ENCODE assay signal across 8 mouse cellular contexts in genomic region chr5:35894295-35895047, GRCm38 (mm10). TPM values are rescaled to one million over a fixed set of nuclear protein-coding genes. Genes with fewer than 3 reads are reported as not detected.
DNase-seq lines count a peak whose midpoint lies in the region; ATAC-seq and TF ChIP-seq lines count a peak whose summit lies in the region.

No protein-coding gene starts in this region.

- 5% methylated on average over 30 of the region's 30 CpGs for WGBS in embryonic facial prominence, embryonic 15.5 days
- WGBS in midbrain, embryonic 13.5 days = 7% methylated on average over 30 of the region's 30 CpGs

- H3K9ac ChIP-seq in embryonic facial prominence, embryonic 15.5 days = peak overlapping the region; percentile 87
- peak overlapping the region; percentile 98 for H3K9ac ChIP-seq in midbrain, embryonic 13.5 days (replicated peaks)

- no peak for ATAC-seq in embryonic facial prominence, embryonic 15.5 days (ENCODE audit: insufficient number of reproducible peaks, low FRiP score, low TSS enrichment, low read depth)
- ATAC-seq in midbrain, embryonic 13.5 days = 0 out of 2 replicates have a peak, but pooled peaks have one; percentile 0

- no peaks in the 10 kb centered on the region for H3K36me3 ChIP-seq in embryonic facial prominence, embryonic 15.5 days
- no peaks in the 10 kb centered on the region for H3K36me3 ChIP-seq in midbrain, embryonic 13.5 days

- peak overlapping the region; percentile 80 for H3K4me3 ChIP-seq in layer of hippocampus, adult 2 months
- H3K4me3 ChIP-seq in embryonic facial prominence, embryonic 15.5 days (replicated peaks) = peak overlapping the region; percentile 93
- H3K4me3 ChIP-seq in midbrain, embryonic 13.5 days (replicated peaks) = peak overlapping the region; percentile 91

- DNase-seq in layer of hippocampus, adult 2 months (ENCODE audit: low spot score in 2 of 2) = no peak
- DNase-seq in layer of hippocampus, postnatal 10 days (ENCODE audit: low spot score in 2 of 2) = no peak
- peak; percentile 58 to 63 for DNase-seq in heart, postnatal 10 days
- peak; percentile 61 to 74 for DNase-seq in kidney, postnatal 36 days
- DNase-seq in right cerebral cortex, postnatal 14 days = no peak
- DNase-seq in left cerebral cortex, postnatal 25 days (ENCODE audit: low spot score in 2 of 2) = no peak

- H3K4me2 ChIP-seq in embryonic facial prominence, embryonic 15.5 days (replicated peaks) = peak overlapping the region; percentile 87
- peak overlapping the region; percentile 97 for H3K4me2 ChIP-seq in midbrain, embryonic 13.5 days (replicated peaks)

- intact Hi-C loops in heart, postnatal 10 days (cut with DNase I) = loop anchor here (2.0 kb wide), 2 partner anchors 28 to 52 kb away; no protein-coding TSS in a partner anchor
- intact Hi-C loops in left cerebral cortex, postnatal 25 days (cut with DNase I) = loop anchor here (5.0 kb wide), 1 partner anchor 48 kb away; no protein-coding TSS in a partner anchor

- no peaks in the 10 kb centered on the region for H3K9me3 ChIP-seq in embryonic facial prominence, embryonic 15.5 days (replicated peaks)
- no peaks in the 10 kb centered on the region for H3K9me3 ChIP-seq in midbrain, embryonic 13.5 days

- H3K4me1 ChIP-seq in embryonic facial prominence, embryonic 15.5 days = peaks cover 49% of the 10 kb centered on the region
- H3K4me1 ChIP-seq in midbrain, embryonic 13.5 days (replicated peaks) = peaks cover 53% of the 10 kb centered on the region

- no peak for TF ChIP-seq CTCF in layer of hippocampus, adult 2 months (conservative IDR thresholded peaks at IDR 0.05)

- peak overlapping the region; percentile 85; the same call in 1 of the 2 replicates for H3K27ac ChIP-seq in layer of hippocampus, adult 2 months
- peak overlapping the region; percentile 81 for H3K27ac ChIP-seq in embryonic facial prominence, embryonic 15.5 days (replicated peaks)
- peak overlapping the region; percentile 89 for H3K27ac ChIP-seq in midbrain, embryonic 13.5 days

- 0 out of 2 replicates have a peak, but pooled peaks cover 3% of the 10 kb centered on the region for H3K27me3 ChIP-seq in embryonic facial prominence, embryonic 15.5 days
- no peaks in the 10 kb centered on the region for H3K27me3 ChIP-seq in midbrain, embryonic 13.5 days

RNA-seq across cellular contexts. Expression of gene Afap1, which starts 1.4 kb away (rescaled TPM):
- 10 to 100 TPM; 25.9 to 30.4 TPM for total RNA-seq in layer of hippocampus, adult 2 months (2021)
- total RNA-seq in layer of hippocampus, postnatal 10 days (2021) = 100 to 1,000 TPM; 100 to 113 TPM
- 24.6 and 25.6 TPM in 2 replicates for polyA plus RNA-seq in embryonic facial prominence, embryonic 15.5 days (2015; fragmentation: Nextera tagmentation; extraction: Ambion mirVana)
- 10 to 100 TPM; 37.9 to 42.9 TPM for total RNA-seq in heart, postnatal 10 days (2021)
- polyA plus RNA-seq in midbrain, embryonic 13.5 days (2015; fragmentation: Nextera tagmentation; extraction: Ambion mirVana) = 68.7 and 73.0 TPM in 2 replicates
- 10 to 100 TPM; 30.3 to 31.1 TPM for total RNA-seq in left cerebral cortex, postnatal 25 days (2021)

Comparison
In these comparisons a context has a peak if more than half of its experiments do, and no peak if none do; other contexts are left out.
1. DNase-seq: peak in heart, postnatal 10 days (2 of 2) and kidney, postnatal 36 days (2 of 2); none in layer of hippocampus, adult 2 months (0 of 2), layer of hippocampus, postnatal 10 days (0 of 2), right cerebral cortex, postnatal 14 days (single experiment) and left cerebral cortex, postnatal 25 days (0 of 2).
2. Peak in every context shown above with its lines, with median percentiles within 50 percentile points of each other: H3K27ac ChIP-seq and H3K4me3 ChIP-seq.